Mouse (Mus musculus) megakaryocyte-erythroid progenitor cell, adult 5-6 weeks (primary cell): ENCODE measurements around the gene H2al1a. TPM values are rescaled to one million over a fixed set of nuclear protein-coding genes. Genes with fewer than 3 reads are reported as not detected.
"Not testable (repeated sequence)": the region's sequence is repeated elsewhere in the genome, so short reads cannot be mapped to it uniquely, and the experiment has no call there.

Experiments
- ATAC-seq: replicated peaks from 2 replicates; pipeline ENCODE4 v1.8.0; 2016; ENCODE audit warnings: mild to moderate bottlenecking, inconsistent platforms; ENCODE audit not compliant: severe bottlenecking, poor library complexity, low FRiP score, low TSS enrichment
- total RNA-seq, 2 experiments: library from RNA; stranded (forward) in 1 of 2; stranded (reverse) in 1 of 2; fragments of 200-1000, 215-1000 nt in 1 of 2; fragments of >200 nt in 1 of 2; fragmentation: Nextera tagmentation in 1 of 2; gene quantifications; 2 replicates each; pipeline ENCODE4 v1.2.3; 2014 to 2017

Gene H2al1a
- total RNA-seq (2014; fragmentation: Nextera tagmentation): not detected in 2 replicates
- total RNA-seq (2017): not detected in 2 replicates

GRCm38 (mm10) chrX:11298957-11299356 is at the start of gene H2al1a:
H2al1a (plus strand) TSS chrX:11299257.
- ATAC-seq: not testable (repeated sequence)

- no peak for ATAC-seq
These were observed 48.9 kb upstream of the H2al1a start for GRCm38 (mm10) chrX:11250155-11250554.

- no peak for ATAC-seq
These were observed 45.0 kb upstream of the H2al1a start for GRCm38 (mm10) chrX:11254062-11254461.

GRCm38 (mm10) chrX:11254521-11255207 is 44.4 kb upstream of the H2al1a start:
- no peak for ATAC-seq

GRCm38 (mm10) chrX:11255564-11256360 is 43.3 kb upstream of the H2al1a start:
- no peak for ATAC-seq

GRCm38 (mm10) chrX:11264918-11265317 is 34.1 kb upstream of the H2al1a start:
- ATAC-seq: no peak

GRCm38 (mm10) chrX:11267791-11268190 is 31.3 kb upstream of the H2al1a start:
- ATAC-seq: no peak

- ATAC-seq: no peak
These were observed 30.0 kb upstream of the H2al1a start for GRCm38 (mm10) chrX:11269074-11269473.

- ATAC-seq: no peak
These were observed 25.9 kb upstream of the H2al1a start for GRCm38 (mm10) chrX:11273190-11273589.

GRCm38 (mm10) chrX:11277083-11277482 is 22.0 kb upstream of the H2al1a start:
- ATAC-seq: no peak

- no peak for ATAC-seq
These were observed 18.3 kb upstream of the H2al1a start for GRCm38 (mm10) chrX:11280741-11281140.

- no peak for ATAC-seq
These were observed 10.7 kb upstream of the H2al1a start for GRCm38 (mm10) chrX:11288306-11288882.

- ATAC-seq: no peak
These were observed 9.8 kb upstream of the H2al1a start for GRCm38 (mm10) chrX:11289244-11289643.

GRCm38 (mm10) chrX:11302132-11302531 is 3.1 kb downstream of the H2al1a start, which contains the start of gene H2al1b:
H2al1b (plus strand) TSS chrX:11302432.
- ATAC-seq: not testable (repeated sequence)

- not testable (repeated sequence) for ATAC-seq
These were observed 6.3 kb downstream of the H2al1a start, which contains the start of gene H2al1c for GRCm38 (mm10) chrX:11305355-11305754. H2al1c (plus strand) TSS chrX:11305655.

GRCm38 (mm10) chrX:11308524-11308923 is 9.5 kb downstream of the H2al1a start, which contains the start of gene H2al1d:
H2al1d (plus strand) TSS chrX:11308824.
- ATAC-seq: not testable (repeated sequence)

GRCm38 (mm10) chrX:11311634-11312033 is 12.6 kb downstream of the H2al1a start, which contains the start of gene H2al1e:
H2al1e (plus strand) TSS chrX:11311934.
- ATAC-seq: not testable (repeated sequence)

GRCm38 (mm10) chrX:11314858-11315257 is 15.8 kb downstream of the H2al1a start, which contains the start of gene H2al1f:
H2al1f (plus strand) TSS chrX:11315158.
- ATAC-seq: not testable (repeated sequence)

GRCm38 (mm10) chrX:11317956-11318355 is 18.9 kb downstream of the H2al1a start, which contains the start of gene H2al1g:
H2al1g (plus strand) TSS chrX:11318256.
- ATAC-seq: not testable (repeated sequence)

GRCm38 (mm10) chrX:11321192-11321591 is 22.1 kb downstream of the H2al1a start, which contains the start of gene H2al1h:
H2al1h (plus strand) TSS chrX:11321492.
- not testable (repeated sequence) for ATAC-seq
